Comparison of ENCODE assay signal across 21 mouse cellular contexts in the genomic region with DNA sequence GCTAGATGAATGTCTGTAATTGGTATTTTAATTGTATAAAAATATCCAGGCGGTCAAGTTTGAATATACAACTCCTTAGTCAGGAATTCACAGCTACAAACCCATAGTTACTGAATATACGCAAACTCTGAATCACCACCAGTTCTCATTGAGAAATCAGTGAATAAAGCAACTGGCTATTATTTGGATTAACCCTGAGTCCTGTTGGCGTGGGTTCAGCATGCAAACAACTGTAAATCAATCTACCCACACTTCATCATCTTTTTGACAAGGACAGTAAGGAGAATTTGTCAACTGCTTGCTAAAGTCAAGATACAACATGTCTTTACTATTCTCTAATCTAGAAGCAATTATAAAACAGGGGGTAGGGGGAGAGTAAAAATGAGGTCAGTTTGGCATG.
DNase-seq lines count a peak whose midpoint lies in the region; ATAC-seq and TF ChIP-seq lines count a peak whose summit lies in the region.
"Had no signal": no experiment of that assay in that cellular context is flagged by ENCODE, and none has a peak within 500 bp of the region (broad histone marks: within the 10 kb centered on the region; RNA-seq: fewer than 3 reads in every experiment).

No protein-coding gene starts in this region.

- no peak overlapping the region for H3K4me2 ChIP-seq in lung, postnatal 0 days (replicated peaks; ENCODE audit: low read depth, low read length)
- no peak overlapping the region for H3K4me2 ChIP-seq in stomach, postnatal 0 days (replicated peaks; ENCODE audit: low read depth)
- H3K4me2 ChIP-seq: embryonic facial prominence, embryonic 13.5 days; forebrain, embryonic 15.5 days; heart, embryonic 12.5 days; hindbrain, embryonic 12.5 days; limb, embryonic 12.5 days had no signal

- TF ChIP-seq CTCF in lung, postnatal 0 days (IDR thresholded peaks at IDR 0.05) = no peak
- TF ChIP-seq CTCF in lung, adult 2 months (IDR thresholded peaks at IDR 0.05; ENCODE audit: insufficient read depth, low read length) = no peak
- no peak for TF ChIP-seq CTCF in stomach, postnatal 0 days (IDR thresholded peaks at IDR 0.05; ENCODE audit: low read depth)

- H3K27me3 ChIP-seq in lung, postnatal 0 days (replicated peaks; ENCODE audit: insufficient read depth, low read length) = no peaks in the 10 kb centered on the region
- no peaks in the 10 kb centered on the region for H3K27me3 ChIP-seq in stomach, postnatal 0 days (ENCODE audit: control insufficient read depth, insufficient read depth, low read length)
- H3K27me3 ChIP-seq: embryonic facial prominence, embryonic 13.5 days; forebrain, embryonic 15.5 days; heart, embryonic 12.5 days; hindbrain, embryonic 12.5 days; limb, embryonic 12.5 days had no signal

- no peaks in the 10 kb centered on the region for H3K36me3 ChIP-seq in lung, postnatal 0 days (ENCODE audit: insufficient read depth, low read length)
- no peaks in the 10 kb centered on the region for H3K36me3 ChIP-seq in stomach, postnatal 0 days (ENCODE audit: control insufficient read depth, insufficient read depth, low read length)
- H3K36me3 ChIP-seq: embryonic facial prominence, embryonic 13.5 days; forebrain, embryonic 15.5 days; G1E; heart, embryonic 12.5 days; hindbrain, embryonic 12.5 days; limb, embryonic 12.5 days; midbrain, embryonic 10.5 days had no signal

- DNase-seq in lung, postnatal 0 days (ENCODE audit: low spot score) = peak; percentile 64
- DNase-seq in lung, adult 2 months = no peak
- DNase-seq in Muller cell, postnatal 12 days (ENCODE audit: inconsistent ontology term) = peak; percentile 27
- peak; percentile 37 for DNase-seq in adrenal gland, adult 8-10 months
- no peak for DNase-seq in stomach, postnatal 0 days (ENCODE audit: low spot score)
- DNase-seq in gastrocnemius, adult 8-10 months (ENCODE audit: low spot score in 2 of 2) = no peak
- no peak for DNase-seq in right cerebral cortex, postnatal 10 days (ENCODE audit: low spot score in 2 of 2)
- DNase-seq: cerebellum, postnatal 10 days; heart, postnatal 14 days; kidney, adult 18-20 months; thymus, postnatal 14 days had no signal

- no peak overlapping the region for H3K27ac ChIP-seq in lung, postnatal 0 days (ENCODE audit: low read length)
- H3K27ac ChIP-seq in stomach, postnatal 0 days (replicated peaks) = no peak overlapping the region
- H3K27ac ChIP-seq: embryonic facial prominence, embryonic 13.5 days; forebrain, embryonic 15.5 days; hindbrain, embryonic 12.5 days; kidney, postnatal 0 days; limb, embryonic 12.5 days; liver, embryonic 14.5 days; macrophage; midbrain, embryonic 10.5 days had no signal

- no peak for TF ChIP-seq POLR2A in lung, adult 2 months (IDR thresholded peaks at IDR 0.05; ENCODE audit: borderline replicate concordance, extremely low read depth, low read depth, low read length)

- H3K9me3 ChIP-seq in lung, postnatal 0 days (ENCODE audit: low read length) = no peaks in the 10 kb centered on the region
- no peaks in the 10 kb centered on the region for H3K9me3 ChIP-seq in stomach, postnatal 0 days (ENCODE audit: control insufficient read depth, low read length)
- H3K9me3 ChIP-seq: embryonic facial prominence, embryonic 13.5 days; forebrain, embryonic 15.5 days; G1E; heart, embryonic 12.5 days; hindbrain, embryonic 12.5 days; limb, embryonic 12.5 days; midbrain, embryonic 10.5 days had no signal

- 22% methylated on average over 3 of the region's 3 CpGs for WGBS in lung, postnatal 0 days
- WGBS in lung, adult 2 months = 45% methylated on average over 3 of the region's 3 CpGs
- WGBS in stomach, postnatal 0 days = 15% methylated on average over 3 of the region's 3 CpGs

- ATAC-seq in lung, postnatal 0 days = no peak
- ATAC-seq in stomach, postnatal 0 days (ENCODE audit: low FRiP score, low TSS enrichment) = no peak
- ATAC-seq: forebrain, embryonic 15.5 days had no signal

- no peak overlapping the region for H3K9ac ChIP-seq in lung, postnatal 0 days (replicated peaks; ENCODE audit: low read depth)
- no peak overlapping the region for H3K9ac ChIP-seq in stomach, postnatal 0 days (ENCODE audit: low read length)
- H3K9ac ChIP-seq: embryonic facial prominence, embryonic 13.5 days; forebrain, embryonic 15.5 days; heart, embryonic 12.5 days; hindbrain, embryonic 12.5 days; limb, embryonic 12.5 days; liver, embryonic 14.5 days had no signal

- TF ChIP-seq EP300 in lung, postnatal 0 days (IDR thresholded peaks at IDR 0.05) = no peak
- TF ChIP-seq EP300 in stomach, postnatal 0 days (optimal IDR thresholded peaks at IDR 0.05) = peak; percentile 39

- peaks cover 5% of the 10 kb centered on the region; the same call in 1 of the 2 replicates for H3K4me1 ChIP-seq in lung, postnatal 0 days (ENCODE audit: insufficient read depth, low read depth, low read length)
- H3K4me1 ChIP-seq in lung, adult 2 months (ENCODE audit: control insufficient read depth, insufficient read depth, low read length) = no peaks in the 10 kb centered on the region; the same call in 1 of the 2 replicates
- H3K4me1 ChIP-seq in stomach, postnatal 0 days (replicated peaks; ENCODE audit: control insufficient read depth, insufficient read depth) = no peaks in the 10 kb centered on the region
- H3K4me1 ChIP-seq: embryonic facial prominence, embryonic 13.5 days; forebrain, embryonic 15.5 days; hindbrain, embryonic 12.5 days; limb, embryonic 12.5 days; midbrain, embryonic 10.5 days had no signal

- no peak overlapping the region for H3K4me3 ChIP-seq in lung, postnatal 0 days (ENCODE audit: low read depth, low read length)
- H3K4me3 ChIP-seq in lung, adult 2 months (replicated peaks; ENCODE audit: extremely low read depth, low read depth, low read length) = no peak overlapping the region
- no peak overlapping the region for H3K4me3 ChIP-seq in stomach, postnatal 0 days (ENCODE audit: low read depth, low read length)
- H3K4me3 ChIP-seq: embryonic facial prominence, embryonic 13.5 days; forebrain, embryonic 15.5 days; heart, embryonic 12.5 days; hindbrain, embryonic 12.5 days; limb, embryonic 12.5 days; midbrain, embryonic 10.5 days had no signal

Comparison
In these comparisons a context has a peak if more than half of its experiments do, and no peak if none do; other contexts are left out.
1. DNase-seq: peak in lung, postnatal 0 days (single experiment), Muller cell, postnatal 12 days (single experiment) and adrenal gland, adult 8-10 months (single experiment); none in lung, adult 2 months (single experiment), stomach, postnatal 0 days (single experiment), gastrocnemius, adult 8-10 months (0 of 2) and right cerebral cortex, postnatal 10 days (0 of 2).